ENCODE assay signal across 8 mouse cellular contexts in genomic region chr14:32827994-32828650, GRCm38 (mm10). TPM values are rescaled to one million over a fixed set of nuclear protein-coding genes. Genes with fewer than 3 reads are reported as not detected.
DNase-seq lines count a peak whose midpoint lies in the region; ATAC-seq and TF ChIP-seq lines count a peak whose summit lies in the region.
"Had no signal": no experiment of that assay in that cellular context is flagged by ENCODE, and none has a peak within 500 bp of the region (broad histone marks: within the 10 kb centered on the region; RNA-seq: fewer than 3 reads in every experiment).

No protein-coding gene starts in this region.

- peaks cover 13% of the 10 kb centered on the region; the same call in 1 of the 2 replicates for H3K4me1 ChIP-seq in heart, adult 2 months (ENCODE audit: control insufficient read depth, insufficient read depth, low read length)
- peaks cover 41% of the 10 kb centered on the region for H3K4me1 ChIP-seq in kidney, embryonic 16.5 days (ENCODE audit: insufficient read depth, low read length)

- ATAC-seq in kidney, embryonic 16.5 days (ENCODE audit: low FRiP score, low TSS enrichment), result no peak
- ATAC-seq: Patski had no signal

- TF ChIP-seq CTCF in heart, adult 2 months (IDR thresholded peaks at IDR 0.05), result no peak

- H3K27me3 ChIP-seq in heart, adult 2 months (ENCODE audit: control insufficient read depth, insufficient read depth, low read length), result no peaks in the 10 kb centered on the region
- H3K27me3 ChIP-seq in kidney, embryonic 16.5 days (ENCODE audit: insufficient read depth, low read length), result no peaks in the 10 kb centered on the region

- no peak overlapping the region for H3K9ac ChIP-seq in heart, adult 2 months (ENCODE audit: low read depth, low read length)
- no peak overlapping the region for H3K9ac ChIP-seq in kidney, embryonic 16.5 days (replicated peaks; ENCODE audit: low read length)

- H3K79me2 ChIP-seq in heart, adult 2 months (replicated peaks; ENCODE audit: control insufficient read depth, insufficient read depth, low read length), result no peaks in the 10 kb centered on the region

- no peak for TF ChIP-seq EP300 in heart, adult 2 months (IDR thresholded peaks at IDR 0.05; ENCODE audit: insufficient read depth, low read depth, low read length)

- 35% methylated on average over 6 of the region's 6 CpGs for WGBS in heart, adult 2 months
- whole genome bisulfite sequencing in kidney, embryonic 16.5 days, result 49% methylated on average over 6 of the region's 6 CpGs

- no peak for TF ChIP-seq POLR2A in heart, adult 2 months (IDR thresholded peaks at IDR 0.05; ENCODE audit: insufficient read depth, low read depth, low read length)

- H3K4me3 ChIP-seq in heart, adult 2 months, result no peak overlapping the region
- no peak overlapping the region for H3K4me3 ChIP-seq in kidney, embryonic 16.5 days (ENCODE audit: low read length)

- no peaks in the 10 kb centered on the region for H3K9me3 ChIP-seq in kidney, embryonic 16.5 days (ENCODE audit: low read length)

- peak overlapping the region; percentile 38; the same call in 1 of the 2 replicates for H3K27ac ChIP-seq in heart, adult 2 months
- H3K27ac ChIP-seq in kidney, embryonic 16.5 days (ENCODE audit: low read length), result peak overlapping the region; percentile 66

- intact Hi-C loops in heart, adult 2 months (cut with DNase I), result no loop called here

- H3K4me2 ChIP-seq in kidney, embryonic 16.5 days (replicated peaks; ENCODE audit: low read depth, low read length), result no peak overlapping the region

- peak; percentile 16 to 17 for DNase-seq in left cerebral cortex, adult 18-20 months (ENCODE audit: low spot score in 2 of 2)
- DNase-seq in left cerebral cortex, adult 11 months (ENCODE audit: low spot score), result no peak
- peak; percentile 61 to 76 for DNase-seq in heart, adult 2 months
- peak; percentile 16 for DNase-seq in right cerebral cortex, postnatal 14 days
- DNase-seq in natural killer cell, adult 2 months (ENCODE audit: low spot score in 2 of 2), result no peak
- no peak for DNase-seq in adrenal gland, adult (ENCODE audit: inconsistent age in 2 of 2, low spot score in 1 of 2)

- H3K36me3 ChIP-seq in heart, adult 2 months (ENCODE audit: control insufficient read depth, insufficient read depth, low read length), result no peaks in the 10 kb centered on the region
- H3K36me3 ChIP-seq in kidney, embryonic 16.5 days (ENCODE audit: insufficient read depth, low read length), result no peaks in the 10 kb centered on the region

RNA-seq across cellular contexts. Expression of gene Fam170b, which starts 5.6 kb away (rescaled TPM):
- total RNA-seq in left cerebral cortex, adult 18-20 months (2021), result not detected
- not detected for total RNA-seq in heart, adult 2 months (2021)
- polyA plus RNA-seq in heart, adult 2 months (2012; rRNA removed), result 0.09 and 0.10 TPM in 2 replicates
- 0.10 and 0.15 TPM in 2 replicates for polyA plus RNA-seq in kidney, embryonic 16.5 days (2015; fragmentation: Nextera tagmentation; extraction: Ambion mirVana)
- polyA plus RNA-seq: Patski had no signal

RNA-seq across cellular contexts. Expression of gene Vstm4, which starts 28.4 kb away (rescaled TPM):
- 1 to 10 TPM; 3.9 to 4.5 TPM for total RNA-seq in left cerebral cortex, adult 18-20 months (2021)
- total RNA-seq in heart, adult 2 months (2021), result 10 to 100 TPM in 1 of 2 experiments, 1 to 10 TPM in 1; 9.2 to 11.7 TPM
- 6.6 and 12.6 TPM in 2 replicates for polyA plus RNA-seq in heart, adult 2 months (2012; rRNA removed)
- polyA plus RNA-seq in kidney, embryonic 16.5 days (2015; fragmentation: Nextera tagmentation; extraction: Ambion mirVana), result 45.7 and 51.8 TPM in 2 replicates
- polyA plus RNA-seq: Patski had no signal

RNA-seq across cellular contexts. Expression of gene Tmem273, which starts 42.4 kb away (rescaled TPM):
- 1 to 10 TPM in 1 of 2 experiments, under 1 TPM in 1; 0.53 to 1.5 TPM for total RNA-seq in left cerebral cortex, adult 18-20 months (2021)
- total RNA-seq in heart, adult 2 months (2021), result under 1 TPM; 0.50 to 0.86 TPM
- 1.1 and 1.3 TPM in 2 replicates for polyA plus RNA-seq in heart, adult 2 months (2012; rRNA removed)
- 0.69 and 0.95 TPM in 2 replicates for polyA plus RNA-seq in kidney, embryonic 16.5 days (2015; fragmentation: Nextera tagmentation; extraction: Ambion mirVana)
- polyA plus RNA-seq: Patski had no signal

Comparison
In these comparisons a context has a peak if more than half of its experiments do, and no peak if none do; other contexts are left out.
1. DNase-seq: peak in left cerebral cortex, adult 18-20 months (2 of 2), heart, adult 2 months (2 of 2) and right cerebral cortex, postnatal 14 days (single experiment); none in left cerebral cortex, adult 11 months (single experiment), natural killer cell, adult 2 months (0 of 2) and adrenal gland, adult (0 of 2).